Mouse (Mus musculus) hindbrain, embryonic 16.5 days (tissue): Measurements from ENCODE around the gene Arhgap23. TPM values are rescaled to one million over a fixed set of nuclear protein-coding genes. Genes with fewer than 3 reads are reported as not detected.
A peak's percentile ranks its signal among the peaks of the same experiment; 100 is the strongest.

Experiments
- ATAC-seq: fragments of 200-750 bp; cut with Nextera tagmentation; 2 replicates; pipeline ENCODE4 v1.8.0; 2017; ENCODE audit warnings: moderate TSS enrichment, moderate library complexity
- H3K27ac ChIP-seq: fragments of 300-500 bp; sonication (generic); 2 replicates; pipeline ENCODE4 v1.5.1; 2014; ENCODE audit warnings: low read depth, mild to moderate bottlenecking, control low read depth, low read length, moderate library complexity
- H3K27me3 ChIP-seq: fragments of 300-500 bp; sonication (generic); replicated peaks from 2 replicates; pipeline ENCODE4 v1.6.1; 2014; ENCODE audit warnings: low read length; ENCODE audit not compliant: control insufficient read depth, insufficient read depth
- H3K36me3 ChIP-seq: fragments of 300-500 bp; sonication (generic); 2 replicates; pipeline ENCODE4 v1.6.1; 2014; ENCODE audit warnings: mild to moderate bottlenecking, low read length, moderate library complexity, mixed read lengths; ENCODE audit not compliant: control insufficient read depth, insufficient read depth
- H3K4me1 ChIP-seq: fragments of 300-500 bp; sonication (generic); 2 replicates; pipeline ENCODE4 v1.6.1; 2014; ENCODE audit warnings: low read depth, low read length; ENCODE audit not compliant: control insufficient read depth, insufficient read depth
- H3K4me2 ChIP-seq: fragments of 300-500 bp; sonication (generic); 2 replicates; pipeline ENCODE4 v1.6.1; 2014; ENCODE audit warnings: mild to moderate bottlenecking, low read length, control low read depth, moderate library complexity
- H3K4me3 ChIP-seq: fragments of 300-500 bp; sonication (generic); 2 replicates; pipeline ENCODE4 v1.5.1; 2014; ENCODE audit warnings: mild to moderate bottlenecking, low read length, control low read depth, moderate library complexity
- H3K9ac ChIP-seq: fragments of 300-500 bp; sonication (generic); 2 replicates; pipeline ENCODE4 v1.6.1; 2014; ENCODE audit warnings: low read depth, mild to moderate bottlenecking, control low read depth, low read length, moderate library complexity
- H3K9me3 ChIP-seq: fragments of 300-500 bp; sonication (generic); 2 replicates; pipeline ENCODE4 v1.6.1; 2014; ENCODE audit warnings: mild to moderate bottlenecking, low read length, moderate library complexity; ENCODE audit not compliant: control insufficient read depth
- WGBS: fragments of 180-500 bp; shearing (Covaris S2); extraction: QIAGEN DNeasy Blood & Tissue Kit; methylation state at CpG from one replicate; pipeline ENCODE4 v1.1.7; 2014; 5-methylcytosine and 5-hydroxymethylcytosine counted together
- polyA plus RNA-seq: library from polyadenylated mRNA; unstranded; fragments of >200 nt; fragmentation: Nextera tagmentation; extraction: Ambion mirVana; gene quantifications from 2 replicates; pipeline ENCODE4 v1.2.1, GENCODE M21; 2015

Arhgap23 gene
- 8.5 and 9.4 TPM in 2 replicates for polyA plus RNA-seq

- H3K4me1 ChIP-seq = peaks cover 6% of the 10 kb centered on the region
- 1% methylated on average over 29 of the region's 29 CpGs for WGBS
- ATAC-seq = peak; percentile 45; the same call in 1 of the 2 replicates
- no peaks in the 10 kb centered on the region for H3K36me3 ChIP-seq
- no peaks in the 10 kb centered on the region for H3K9me3 ChIP-seq
- H3K27ac ChIP-seq = peak within 1 kb of the TSS; percentile 66; the same call in 1 of the 2 replicates
- H3K4me3 ChIP-seq = peak within 1 kb of the TSS; percentile 47
- peak within 1 kb of the TSS; percentile 65 for H3K9ac ChIP-seq
- H3K27me3 ChIP-seq = 0 out of 2 replicates have a peak, but pooled peaks cover 3% of the 10 kb centered on the region
- H3K4me2 ChIP-seq = peak within 1 kb of the TSS; percentile 65
Measured at GRCm38 (mm10) chr11:97415330-97415711, at the start of gene Arhgap23. TSS of gene Arhgap23 (plus strand) at chr11:97415533.

GRCm38 (mm10) chr11:97365556-97365955, 49.8 kb upstream of the Arhgap23 start:
- peaks cover 28% of the 10 kb centered on the region for H3K4me1 ChIP-seq
- 43% methylated on average over 1 of the region's 1 CpGs for WGBS
- no peak overlapping the region for H3K4me3 ChIP-seq
- H3K9ac ChIP-seq = no peak overlapping the region; the same call in 1 of the 2 replicates
- no peaks in the 10 kb centered on the region for H3K36me3 ChIP-seq
- no peak overlapping the region for H3K27ac ChIP-seq
- ATAC-seq = no peak
- H3K9me3 ChIP-seq = no peaks in the 10 kb centered on the region
- H3K4me2 ChIP-seq = peak overlapping the region; percentile 97
- no peaks in the 10 kb centered on the region for H3K27me3 ChIP-seq

- no peaks in the 10 kb centered on the region for H3K27me3 ChIP-seq
- no peak overlapping the region for H3K9ac ChIP-seq
- H3K36me3 ChIP-seq = no peaks in the 10 kb centered on the region
- H3K4me2 ChIP-seq = no peak overlapping the region
- H3K4me3 ChIP-seq = no peak overlapping the region
- no peak for ATAC-seq
- H3K4me1 ChIP-seq = peaks cover 31% of the 10 kb centered on the region
- no peak overlapping the region for H3K27ac ChIP-seq
- H3K9me3 ChIP-seq = no peaks in the 10 kb centered on the region
- WGBS = 76% methylated on average over 5 of the region's 5 CpGs
Measured at GRCm38 (mm10) chr11:97368501-97368900, 46.8 kb upstream of the Arhgap23 start.

- Histone ChIP-seq H3K9ac (no peak overlapping the region), H3K4me3 (no peak overlapping the region), H3K4me2 (no peak overlapping the region), H3K4me1 (peaks cover 12% of the 10 kb centered on the region), H3K9me3 (no peaks in the 10 kb centered on the region), H3K36me3 (no peaks in the 10 kb centered on the region), H3K27ac (0 out of 2 replicates have a peak overlapping the region, but pooled peaks have one; percentile 15), H3K27me3 (no peaks in the 10 kb centered on the region)
- ATAC-seq = 0 out of 2 replicates have a peak, but pooled peaks have one; percentile 52
- 52% methylated on average over 7 of the region's 7 CpGs for WGBS
Measured at GRCm38 (mm10) chr11:97370329-97371091, 44.8 kb upstream of the Arhgap23 start.

- Histone ChIP-seq H3K4me3 (no peak overlapping the region), H3K4me2 (no peak overlapping the region), H3K9me3 (no peaks in the 10 kb centered on the region), H3K4me1 (peaks cover 8% of the 10 kb centered on the region), H3K27me3 (no peaks in the 10 kb centered on the region), H3K36me3 (peaks cover 4% of the 10 kb centered on the region; the same call in 1 of the 2 replicates), H3K27ac (no peak overlapping the region), H3K9ac (no peak overlapping the region)
- ATAC-seq = no peak
- 83% methylated on average over 6 of the region's 6 CpGs for WGBS
Measured at GRCm38 (mm10) chr11:97372159-97372864, 43.0 kb upstream of the Arhgap23 start.

- ATAC-seq = no peak
- 92% methylated on average over 2 of the region's 2 CpGs for WGBS
Measured at GRCm38 (mm10) chr11:97373402-97373801, 41.9 kb upstream of the Arhgap23 start.

GRCm38 (mm10) chr11:97380036-97380435, 35.3 kb upstream of the Arhgap23 start:
- Histone ChIP-seq H3K27me3 (no peaks in the 10 kb centered on the region), H3K4me1 (no peaks in the 10 kb centered on the region), H3K27ac (no peak overlapping the region), H3K4me2 (no peak overlapping the region), H3K9me3 (no peaks in the 10 kb centered on the region), H3K9ac (no peak overlapping the region), H3K4me3 (no peak overlapping the region), H3K36me3 (peaks cover 25% of the 10 kb centered on the region)
- WGBS = 84% methylated on average over 3 of the region's 3 CpGs
- no peak for ATAC-seq

More at GRCm38 (mm10) chr11:97373402-97373801, 41.9 kb upstream of the Arhgap23 start:
- Histone ChIP-seq H3K4me3 (no peak overlapping the region), H3K27me3 (no peaks in the 10 kb centered on the region), H3K27ac (no peak overlapping the region), H3K36me3 (peaks cover 12% of the 10 kb centered on the region; the same call in 1 of the 2 replicates), H3K9ac (no peak overlapping the region), H3K9me3 (no peaks in the 10 kb centered on the region), H3K4me2 (no peak overlapping the region), H3K4me1 (peaks cover 8% of the 10 kb centered on the region)

- Histone ChIP-seq H3K9me3 (no peaks in the 10 kb centered on the region), H3K36me3 (peaks cover 19% of the 10 kb centered on the region), H3K4me2 (no peak overlapping the region), H3K4me1 (no peaks in the 10 kb centered on the region), H3K27me3 (no peaks in the 10 kb centered on the region), H3K9ac (no peak overlapping the region), H3K27ac (no peak overlapping the region), H3K4me3 (no peak overlapping the region)
- no peak for ATAC-seq
- WGBS = 92% methylated on average over 2 of the region's 2 CpGs
Measured at GRCm38 (mm10) chr11:97383017-97383416, 32.3 kb upstream of the Arhgap23 start.

GRCm38 (mm10) chr11:97383764-97384163, 31.6 kb upstream of the Arhgap23 start:
- no peak for ATAC-seq
- Histone ChIP-seq H3K27ac (no peak overlapping the region), H3K4me1 (no peaks in the 10 kb centered on the region), H3K9me3 (no peaks in the 10 kb centered on the region), H3K36me3 (peaks cover 13% of the 10 kb centered on the region; the same call in 1 of the 2 replicates), H3K27me3 (no peaks in the 10 kb centered on the region), H3K4me3 (no peak overlapping the region), H3K9ac (no peak overlapping the region), H3K4me2 (no peak overlapping the region)
- 62% methylated on average over 2 of the region's 2 CpGs for WGBS
